Mouse (Mus musculus) kidney, postnatal 0 days (tissue): ENCODE results near the gene Olfr1056. TPM values are rescaled to one million over a fixed set of nuclear protein-coding genes. Genes with fewer than 3 reads are reported as not detected.

Experiments used
- ATAC-seq: fragments of 200-750 bp; cut with Nextera tagmentation; replicated peaks from 2 replicates; pipeline ENCODE4 v1.8.0; 2017; ENCODE audit warnings: low read depth, moderate number of reproducible peaks, moderate TSS enrichment, moderate library complexity; ENCODE audit not compliant: low FRiP score
- DNase-seq: peaks from one replicate; pipeline ENCODE4 v3.0.0-alpha.2; 2016; ENCODE audit warnings: low spot score
- H3K27ac ChIP-seq: fragments of 300-500 bp; sonication (generic); 2 replicates; pipeline ENCODE4 v1.5.1; 2014; ENCODE audit warnings: mild to moderate bottlenecking
- H3K27me3 ChIP-seq: fragments of 300-500 bp; sonication (generic); 2 replicates; pipeline ENCODE4 v1.6.1; 2014; ENCODE audit warnings: low read length, mixed read lengths; ENCODE audit not compliant: insufficient read depth
- H3K36me3 ChIP-seq: fragments of 300-500 bp; sonication (generic); 2 replicates; pipeline ENCODE4 v1.6.1; 2014; ENCODE audit warnings: low read length, mixed read lengths; ENCODE audit not compliant: insufficient read depth
- H3K4me1 ChIP-seq: fragments of 300-500 bp; sonication (generic); replicated peaks from 2 replicates; pipeline ENCODE4 v1.6.1; 2014; ENCODE audit warnings: antibody characterized with exemption, low read length, mixed read lengths; ENCODE audit not compliant: insufficient read depth
- H3K4me2 ChIP-seq: fragments of 300-500 bp; sonication (generic); 2 replicates; pipeline ENCODE4 v1.6.1; 2014; ENCODE audit warnings: mild to moderate bottlenecking, low read length, moderate library complexity, mixed read lengths
- H3K4me3 ChIP-seq: fragments of 300-500 bp; sonication (generic); replicated peaks from 2 replicates; pipeline ENCODE4 v1.5.1; 2014; ENCODE audit warnings: low read depth, low read length
- H3K9ac ChIP-seq: fragments of 300-500 bp; sonication (generic); 2 replicates; pipeline ENCODE4 v1.6.1; 2014; ENCODE audit warnings: low read depth, low read length
- H3K9me3 ChIP-seq: fragments of 300-500 bp; sonication (generic); replicated peaks from 2 replicates; pipeline ENCODE4 v1.6.1; 2016; ENCODE audit warnings: low read length, inconsistent platforms, mixed read lengths
- CTCF ChIP-seq: IDR thresholded peaks from 2 replicates; pipeline ENCODE4 v1.5.1; 2016; ENCODE audit warnings: antibody characterized with exemption, low read depth, mild to moderate bottlenecking, moderate library complexity
- WGBS: fragments of 180-500 bp; shearing (Covaris S2); extraction: QIAGEN DNeasy Blood & Tissue Kit; methylation state at CpG from one replicate; pipeline ENCODE4 v1.1.7; 2014; 5-methylcytosine and 5-hydroxymethylcytosine counted together
- polyA plus RNA-seq: library from polyadenylated mRNA; unstranded; fragments of >200 nt; fragmentation: Nextera tagmentation; extraction: Ambion mirVana; gene quantifications from 2 replicates; pipeline ENCODE4 v1.2.1, GENCODE M21; 2015

Olfr1056 gene
- polyA plus RNA-seq, 1 experiment from 2014 or later: not detected

GRCm38 (mm10) chr2:86335333-86335732 lies 26.9 kb downstream of the Olfr1056 start, which contains the start of gene Olfr1054:
Olfr1054 (minus strand) TSS chr2:86335433.
- Histone ChIP-seq H3K9ac (no peak within 1 kb of the TSS), H3K4me1 (no peaks in the 10 kb centered on the region), H3K27me3 (no peaks in the 10 kb centered on the region), H3K27ac (no peak within 1 kb of the TSS), H3K4me3 (no peak within 1 kb of the TSS), H3K36me3 (no peaks in the 10 kb centered on the region), H3K9me3 (no peaks in the 10 kb centered on the region), H3K4me2 (no peak within 1 kb of the TSS)
- WGBS: 79% methylated on average over 3 of the region's 3 CpGs
- ATAC-seq (no peak), DNase-seq (no peak)
- no peak for TF ChIP-seq CTCF

- H3K27me3 ChIP-seq: no peaks in the 10 kb centered on the region
- H3K9me3 ChIP-seq: no peaks in the 10 kb centered on the region
- no peak within 1 kb of the TSS for H3K4me3 ChIP-seq
- DNase-seq (no peak), ATAC-seq (no peak)
- H3K4me1 ChIP-seq: no peaks in the 10 kb centered on the region
- H3K36me3 ChIP-seq: no peaks in the 10 kb centered on the region
- H3K9ac ChIP-seq: no peak within 1 kb of the TSS
- no peak within 1 kb of the TSS for H3K27ac ChIP-seq
- WGBS: 68% methylated on average over 3 of the region's 3 CpGs
- H3K4me2 ChIP-seq: no peak within 1 kb of the TSS
- no peak for TF ChIP-seq CTCF
Measured at GRCm38 (mm10) chr2:86315184-86315583, 47.1 kb downstream of the Olfr1056 start, which contains the start of gene Olfr1053. Olfr1053 (minus strand) TSS chr2:86315284.

Other genes with a start within 250 kb of the Olfr1056 start
- not detected in 2 replicates for gene Olfr1039, start 226.5 kb downstream of the Olfr1056 start, polyA plus RNA-seq
- gene Olfr1040, start 215.7 kb downstream of the Olfr1056 start, polyA plus RNA-seq: not detected in 2 replicates
- not detected in 2 replicates for gene Olfr1042, start 200.6 kb downstream of the Olfr1056 start, polyA plus RNA-seq
- gene Olfr1043, start 194.9 kb downstream of the Olfr1056 start, polyA plus RNA-seq: not detected in 2 replicates
- gene Olfr1044, start 184.6 kb downstream of the Olfr1056 start, polyA plus RNA-seq: not detected in 2 replicates
- not detected in 2 replicates for gene Olfr52, start 176.8 kb downstream of the Olfr1056 start, polyA plus RNA-seq
- not detected in 2 replicates for gene Olfr1045, start 159.5 kb downstream of the Olfr1056 start, polyA plus RNA-seq
- gene Olfr1046, start 143.2 kb downstream of the Olfr1056 start, polyA plus RNA-seq: not detected in 2 replicates
- gene Olfr1047, start 131.1 kb downstream of the Olfr1056 start, polyA plus RNA-seq: not detected in 2 replicates
- gene Olfr1048, start 122.2 kb downstream of the Olfr1056 start, polyA plus RNA-seq: not detected in 2 replicates
- not detected in 2 replicates for gene Olfr1049, start 104.1 kb downstream of the Olfr1056 start, polyA plus RNA-seq
- not detected in 2 replicates for gene Olfr1051, start 83.4 kb downstream of the Olfr1056 start, polyA plus RNA-seq
- not detected in 2 replicates for gene Olfr1052, start 70.0 kb downstream of the Olfr1056 start, polyA plus RNA-seq
- gene Olfr1053, start 47.2 kb downstream of the Olfr1056 start, polyA plus RNA-seq: not detected in 2 replicates
- not detected in 2 replicates for gene Olfr1054, start 27.0 kb downstream of the Olfr1056 start, polyA plus RNA-seq
- not detected in 2 replicates for gene Olfr1055, start 12.2 kb downstream of the Olfr1056 start, polyA plus RNA-seq
- gene Olfr1057, start 15.9 kb upstream of the Olfr1056 start, polyA plus RNA-seq: not detected in 2 replicates
- not detected in 2 replicates for gene Olfr1058, start 26.1 kb upstream of the Olfr1056 start, polyA plus RNA-seq
- gene Olfr1061, start 51.6 kb upstream of the Olfr1056 start, polyA plus RNA-seq: not detected in 2 replicates
- gene Olfr1062, start 64.3 kb upstream of the Olfr1056 start, polyA plus RNA-seq: not detected in 2 replicates
- not detected in 2 replicates for gene Olfr1065, start 88.1 kb upstream of the Olfr1056 start, polyA plus RNA-seq
- gene Olfr1066, start 93.8 kb upstream of the Olfr1056 start, polyA plus RNA-seq: not detected in 2 replicates
- not detected in 2 replicates for gene Olfr228, start 124.9 kb upstream of the Olfr1056 start, polyA plus RNA-seq
- not detected in 2 replicates for gene Olfr1076, start 146.0 kb upstream of the Olfr1056 start, polyA plus RNA-seq
- not detected in 2 replicates for gene Olfr1079, start 180.0 kb upstream of the Olfr1056 start, polyA plus RNA-seq
- gene Olfr1080, start 195.8 kb upstream of the Olfr1056 start, polyA plus RNA-seq: not detected in 2 replicates
- not detected in 2 replicates for gene Olfr1082, start 236.5 kb upstream of the Olfr1056 start, polyA plus RNA-seq